Mouse (Mus musculus) midbrain, embryonic 14.5 days (tissue): Measurements from ENCODE around the gene Pdzd3. TPM values are rescaled to one million over a fixed set of nuclear protein-coding genes. Genes with fewer than 3 reads are reported as not detected.

ENCODE experiments used
- ATAC-seq: fragments of 200-750 bp; cut with Nextera tagmentation; 2 replicates; pipeline ENCODE4 v1.8.0; 2017; ENCODE audit warnings: moderate number of reproducible peaks, moderate library complexity; ENCODE audit not compliant: low FRiP score, low TSS enrichment
- DNase-seq: peaks from one replicate; pipeline ENCODE4 v3.0.0-alpha.2; 2015
- H3K27ac ChIP-seq: fragments of 300-500 bp; sonication (generic); replicated peaks from 2 replicates; pipeline ENCODE4 v1.5.1; 2014; ENCODE audit warnings: mild to moderate bottlenecking, low read depth, low read length, moderate library complexity
- H3K27me3 ChIP-seq: fragments of 300-500 bp; sonication (generic); 2 replicates; pipeline ENCODE4 v1.6.1; 2014; ENCODE audit warnings: low read length, control low read depth, mixed read lengths; ENCODE audit not compliant: control insufficient read depth, insufficient read depth
- H3K36me3 ChIP-seq: fragments of 300-500 bp; sonication (generic); 2 replicates; pipeline ENCODE4 v1.6.1; 2014; ENCODE audit warnings: low read length, control low read depth; ENCODE audit not compliant: control insufficient read depth, insufficient read depth
- H3K4me1 ChIP-seq: fragments of 300-500 bp; sonication (generic); 2 replicates; pipeline ENCODE4 v1.6.1; 2014; ENCODE audit warnings: mild to moderate bottlenecking, antibody characterized with exemption, low read length, control low read depth; ENCODE audit not compliant: control insufficient read depth, insufficient read depth
- H3K4me2 ChIP-seq: fragments of 300-500 bp; sonication (generic); 2 replicates; pipeline ENCODE4 v1.6.1; 2014; ENCODE audit warnings: mild to moderate bottlenecking, low read length, moderate library complexity
- H3K4me3 ChIP-seq: fragments of 300-500 bp; sonication (generic); replicated peaks from 2 replicates; pipeline ENCODE4 v1.5.1; 2014; ENCODE audit warnings: low read depth, low read length
- H3K9ac ChIP-seq: fragments of 300-500 bp; sonication (generic); replicated peaks from 2 replicates; pipeline ENCODE4 v1.6.1; 2014; ENCODE audit warnings: mild to moderate bottlenecking, low read length, moderate library complexity
- H3K9me3 ChIP-seq: fragments of 300-500 bp; sonication (generic); 2 replicates; pipeline ENCODE4 v1.6.1; 2016; ENCODE audit warnings: low read length, control low read depth, mixed read lengths; ENCODE audit not compliant: control insufficient read depth
- WGBS: fragments of 180-500 bp; shearing (Covaris S2); extraction: QIAGEN DNeasy Blood & Tissue Kit; methylation state at CpG from one replicate; pipeline ENCODE4 v1.1.7; 2014; 5-methylcytosine and 5-hydroxymethylcytosine counted together
- polyA plus RNA-seq: library from polyadenylated mRNA; unstranded; fragments of >200 nt; fragmentation: Nextera tagmentation; extraction: Ambion mirVana; gene quantifications from 2 replicates; pipeline ENCODE4 v1.2.1, GENCODE M21; 2014

Gene Pdzd3
- polyA plus RNA-seq, 1 experiment from 2014 or later: 0.57 TPM

- Histone ChIP-seq H3K36me3 (no peaks in the 10 kb centered on the region), H3K27ac (no peak overlapping the region), H3K4me2 (peak overlapping the region; percentile 41), H3K27me3 (no peaks in the 10 kb centered on the region), H3K4me3 (peak overlapping the region; percentile 84), H3K9me3 (no peaks in the 10 kb centered on the region), H3K9ac (no peak overlapping the region), H3K4me1 (peaks cover 14% of the 10 kb centered on the region)
- ATAC-seq: no peak
- peak; percentile 31 for DNase-seq
- 29% methylated on average over 19 of the region's 19 CpGs for WGBS
These were observed 16.5 kb downstream of the Pdzd3 start for GRCm38 (mm10) chr9:44234479-44235427.

GRCm38 (mm10) chr9:44233802-44234478 is 17.3 kb downstream of the Pdzd3 start, which contains the start of gene Cbl:
Gene Cbl (minus strand): TSS chr9:44234049.
- no peaks in the 10 kb centered on the region for H3K27me3 ChIP-seq
- H3K4me1 ChIP-seq: peaks cover 14% of the 10 kb centered on the region
- peak within 1 kb of the TSS; percentile 90 for H3K9ac ChIP-seq
- peak within 1 kb of the TSS; percentile 96 for H3K27ac ChIP-seq
- no peaks in the 10 kb centered on the region for H3K9me3 ChIP-seq
- H3K4me2 ChIP-seq: peak within 1 kb of the TSS; percentile 81
- WGBS: under 1% methylated on average over 70 of the region's 76 CpGs
- peak within 1 kb of the TSS; percentile 84 for H3K4me3 ChIP-seq
- no peaks in the 10 kb centered on the region for H3K36me3 ChIP-seq
- peak; percentile 100 for DNase-seq
- ATAC-seq: peak; percentile 94

- peak overlapping the region; percentile 84 for H3K4me3 ChIP-seq
- peak overlapping the region; percentile 81 for H3K4me2 ChIP-seq
- DNase-seq (no peak), ATAC-seq (peak; percentile 84)
- H3K27me3 ChIP-seq: no peaks in the 10 kb centered on the region
- under 1% methylated on average over 40 of the region's 40 CpGs for WGBS
- peak overlapping the region; percentile 90 for H3K9ac ChIP-seq
- H3K9me3 ChIP-seq: no peaks in the 10 kb centered on the region
- H3K36me3 ChIP-seq: no peaks in the 10 kb centered on the region
- peak overlapping the region; percentile 96 for H3K27ac ChIP-seq
- H3K4me1 ChIP-seq: peaks cover 14% of the 10 kb centered on the region
These were observed 18.1 kb downstream of the Pdzd3 start for GRCm38 (mm10) chr9:44233021-44233801.

- Histone ChIP-seq H3K27ac (no peak overlapping the region), H3K36me3 (no peaks in the 10 kb centered on the region), H3K9me3 (no peaks in the 10 kb centered on the region), H3K27me3 (no peaks in the 10 kb centered on the region), H3K4me3 (0 out of 2 replicates have a peak overlapping the region, but pooled peaks have one; percentile 84), H3K4me2 (peak overlapping the region; percentile 81), H3K4me1 (peaks cover 14% of the 10 kb centered on the region), H3K9ac (no peak overlapping the region)
- ATAC-seq: no peak
- DNase-seq: no peak
These were observed 19.7 kb downstream of the Pdzd3 start for GRCm38 (mm10) chr9:44231609-44232008.

GRCm38 (mm10) chr9:44225993-44226392 is 25.3 kb downstream of the Pdzd3 start:
- H3K9ac ChIP-seq: no peak overlapping the region
- ATAC-seq: no peak

GRCm38 (mm10) chr9:44213538-44213937 is 37.7 kb downstream of the Pdzd3 start:
- DNase-seq: no peak
- WGBS: 97% methylated on average over 14 of the region's 14 CpGs
- ATAC-seq: no peak

More at GRCm38 (mm10) chr9:44225993-44226392, 25.3 kb downstream of the Pdzd3 start:
- no peak overlapping the region for H3K4me3 ChIP-seq
- 65% methylated on average over 6 of the region's 6 CpGs for WGBS
- no peaks in the 10 kb centered on the region for H3K9me3 ChIP-seq
- H3K4me1 ChIP-seq: no peaks in the 10 kb centered on the region
- H3K27ac ChIP-seq: no peak overlapping the region
- H3K27me3 ChIP-seq: no peaks in the 10 kb centered on the region
- H3K4me2 ChIP-seq: no peak overlapping the region
- H3K36me3 ChIP-seq: no peaks in the 10 kb centered on the region
- DNase-seq: no peak

GRCm38 (mm10) chr9:44212406-44212805 is 38.9 kb downstream of the Pdzd3 start:
- no peak overlapping the region for H3K27ac ChIP-seq
- 98% methylated on average over 4 of the region's 4 CpGs for WGBS
- H3K9me3 ChIP-seq: no peaks in the 10 kb centered on the region; the same call in 1 of the 2 replicates
- no peak overlapping the region for H3K4me3 ChIP-seq
- DNase-seq: no peak
- H3K27me3 ChIP-seq: no peaks in the 10 kb centered on the region
- no peak overlapping the region for H3K9ac ChIP-seq
- no peaks in the 10 kb centered on the region; the same call in 1 of the 2 replicates for H3K36me3 ChIP-seq
- H3K4me1 ChIP-seq: no peaks in the 10 kb centered on the region
- no peak overlapping the region for H3K4me2 ChIP-seq
- no peak for ATAC-seq

More at GRCm38 (mm10) chr9:44213538-44213937, 37.7 kb downstream of the Pdzd3 start:
- Histone ChIP-seq H3K36me3 (no peaks in the 10 kb centered on the region; the same call in 1 of the 2 replicates), H3K27me3 (no peaks in the 10 kb centered on the region), H3K9ac (no peak overlapping the region), H3K9me3 (no peaks in the 10 kb centered on the region; the same call in 1 of the 2 replicates), H3K4me3 (no peak overlapping the region), H3K4me1 (no peaks in the 10 kb centered on the region), H3K27ac (no peak overlapping the region), H3K4me2 (no peak overlapping the region)

GRCm38 (mm10) chr9:44209416-44209815 is 41.9 kb downstream of the Pdzd3 start:
- no peak overlapping the region for H3K4me2 ChIP-seq
- no peaks in the 10 kb centered on the region for H3K27me3 ChIP-seq
- H3K36me3 ChIP-seq: no peaks in the 10 kb centered on the region; the same call in 1 of the 2 replicates
- no peaks in the 10 kb centered on the region; the same call in 1 of the 2 replicates for H3K9me3 ChIP-seq
- H3K27ac ChIP-seq: no peak overlapping the region
- no peaks in the 10 kb centered on the region for H3K4me1 ChIP-seq
- H3K4me3 ChIP-seq: no peak overlapping the region
- 97% methylated on average over 4 of the region's 4 CpGs for WGBS
- DNase-seq (no peak), ATAC-seq (no peak)
- H3K9ac ChIP-seq: no peak overlapping the region
